Mouse (Mus musculus) liver, embryonic 16.5 days (tissue): ENCODE results near the gene Sfmbt1. TPM values are rescaled to one million over a fixed set of nuclear protein-coding genes. Genes with fewer than 3 reads are reported as not detected.

Source experiments
- ATAC-seq: fragments of 200-750 bp; cut with Nextera tagmentation; 2 replicates; pipeline ENCODE4 v1.8.0; 2017; ENCODE audit warnings: low read depth, mild to moderate bottlenecking, moderate number of reproducible peaks, moderate library complexity
- H3K27ac ChIP-seq: fragments of 300-500 bp; sonication (generic); 2 replicates; pipeline ENCODE4 v1.5.1; 2014; ENCODE audit warnings: mild to moderate bottlenecking, low read length
- H3K27me3 ChIP-seq: fragments of 300-500 bp; sonication (generic); 2 replicates; pipeline ENCODE4 v1.6.1; 2014; ENCODE audit warnings: low read depth, low read length, mixed read lengths; ENCODE audit not compliant: control insufficient read depth, insufficient read depth
- H3K36me3 ChIP-seq: fragments of 300-500 bp; sonication (generic); 2 replicates; pipeline ENCODE4 v1.6.1; 2014; ENCODE audit warnings: mild to moderate bottlenecking; ENCODE audit not compliant: control insufficient read depth, insufficient read depth
- H3K4me1 ChIP-seq: fragments of 300-500 bp; sonication (generic); 2 replicates; pipeline ENCODE4 v1.6.1; 2014; ENCODE audit warnings: low read depth, low read length, mixed read lengths; ENCODE audit not compliant: control insufficient read depth
- H3K4me2 ChIP-seq: fragments of 300-500 bp; sonication (generic); 2 replicates; pipeline ENCODE4 v1.6.1; 2014; ENCODE audit warnings: low read depth, low read length, mixed read lengths
- H3K4me3 ChIP-seq: fragments of 300-500 bp; sonication (generic); 2 replicates; pipeline ENCODE4 v1.5.1; 2014; ENCODE audit warnings: low read depth, mild to moderate bottlenecking, low read length
- H3K9ac ChIP-seq: fragments of 300-500 bp; sonication (generic); 2 replicates; pipeline ENCODE4 v1.6.1; 2014; ENCODE audit warnings: low read depth, low read length
- H3K9me3 ChIP-seq: fragments of 300-500 bp; sonication (generic); replicated peaks from 2 replicates; pipeline ENCODE4 v1.6.1; 2016; ENCODE audit warnings: low read length; ENCODE audit not compliant: control insufficient read depth
- WGBS: fragments of 180-500 bp; shearing (Covaris S2); extraction: QIAGEN DNeasy Blood & Tissue Kit; methylation state at CpG from one replicate; pipeline ENCODE4 v1.1.7; 2014; ENCODE audit not compliant: insufficient replicate concordance; 5-methylcytosine and 5-hydroxymethylcytosine counted together
- polyA plus RNA-seq: library from polyadenylated mRNA; unstranded; fragments of >200 nt; fragmentation: Nextera tagmentation; extraction: Ambion mirVana; gene quantifications from 2 replicates; pipeline ENCODE4 v1.2.1, GENCODE M21; 2015

The Sfmbt1 gene
- 11.0 and 12.0 TPM in 2 replicates for polyA plus RNA-seq

- Histone ChIP-seq H3K4me3 (peak within 1 kb of the TSS; percentile 95), H3K27ac (peak within 1 kb of the TSS; percentile 89), H3K9me3 (no peaks in the 10 kb centered on the region), H3K36me3 (no peaks in the 10 kb centered on the region), H3K27me3 (peaks cover 10% of the 10 kb centered on the region), H3K9ac (peak within 1 kb of the TSS; percentile 90), H3K4me1 (peaks cover 13% of the 10 kb centered on the region), H3K4me2 (peak within 1 kb of the TSS; percentile 99)
- peak; percentile 37 for ATAC-seq
- 3% methylated on average over 82 of the region's 87 CpGs for WGBS
Measured at GRCm38 (mm10) chr14:30714799-30715617, at the start of gene Sfmbt1. Gene Sfmbt1, plus strand, starts transcription at chr14:30714849.

DNA sequence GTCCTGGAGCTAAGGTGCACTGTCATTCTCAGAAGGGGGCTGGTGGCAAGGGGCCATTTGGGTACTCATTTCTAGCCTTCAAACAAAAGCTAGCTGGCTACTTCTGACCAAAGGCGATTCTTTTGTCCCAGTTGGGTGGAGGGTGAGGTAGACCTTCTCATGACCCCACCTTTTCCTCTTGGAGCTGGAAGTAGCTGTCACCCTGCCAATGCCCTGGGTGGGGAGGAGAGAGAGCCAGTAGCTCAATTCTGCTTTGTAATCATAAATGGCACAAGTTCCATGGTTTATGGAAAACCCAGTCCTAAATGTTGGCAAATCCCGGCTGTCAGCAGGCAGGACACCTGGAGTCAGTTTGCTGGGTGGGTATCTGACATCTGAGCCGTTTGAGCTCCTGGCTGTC, 48.6 kb upstream of the Sfmbt1 start:
- Histone ChIP-seq H3K9ac (no peak overlapping the region), H3K27me3 (no peaks in the 10 kb centered on the region), H3K36me3 (peaks cover 11% of the 10 kb centered on the region), H3K4me2 (no peak overlapping the region), H3K9me3 (no peaks in the 10 kb centered on the region), H3K4me1 (no peaks in the 10 kb centered on the region), H3K27ac (no peak overlapping the region), H3K4me3 (no peak overlapping the region)
- no peak for ATAC-seq
- 73% methylated on average over 3 of the region's 3 CpGs for WGBS

DNA sequence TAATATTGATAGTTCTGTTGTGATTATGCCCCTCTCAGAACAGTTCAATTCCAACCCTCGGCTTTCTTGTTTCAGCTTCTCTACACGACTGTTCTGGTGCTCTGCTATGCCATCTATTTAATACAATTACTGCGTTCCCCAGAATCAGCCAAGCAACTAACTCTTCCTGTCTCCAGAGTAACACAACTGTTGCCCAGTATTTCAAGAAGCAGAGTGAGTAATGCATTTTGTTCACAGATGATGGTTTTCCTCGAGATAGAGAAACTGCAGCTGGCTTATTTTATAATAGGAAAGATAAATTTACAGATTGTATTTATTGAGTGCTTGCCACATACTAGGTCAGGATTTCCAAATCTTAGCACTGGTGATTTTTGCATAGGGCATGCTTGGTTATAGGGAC, 48.0 kb upstream of the Sfmbt1 start:
- Histone ChIP-seq H3K4me1 (no peaks in the 10 kb centered on the region), H3K4me2 (no peak overlapping the region), H3K36me3 (peaks cover 11% of the 10 kb centered on the region; the same call in 1 of the 2 replicates), H3K9ac (no peak overlapping the region), H3K27me3 (no peaks in the 10 kb centered on the region), H3K9me3 (no peaks in the 10 kb centered on the region), H3K27ac (no peak overlapping the region), H3K4me3 (no peak overlapping the region)
- no peak for ATAC-seq
- WGBS = 73% methylated on average over 4 of the region's 4 CpGs

GRCm38 (mm10) chr14:30670161-30670560, 44.5 kb upstream of the Sfmbt1 start:
- no peaks in the 10 kb centered on the region for H3K27me3 ChIP-seq
- WGBS = 76% methylated on average over 6 of the region's 6 CpGs
- no peak overlapping the region for H3K27ac ChIP-seq
- no peak for ATAC-seq
- no peak overlapping the region for H3K4me2 ChIP-seq
- H3K4me3 ChIP-seq = no peak overlapping the region
- peaks cover 5% of the 10 kb centered on the region; the same call in 1 of the 2 replicates for H3K4me1 ChIP-seq
- H3K9ac ChIP-seq = no peak overlapping the region
- H3K36me3 ChIP-seq = 0 out of 2 replicates have a peak, but pooled peaks cover 5% of the 10 kb centered on the region
- no peaks in the 10 kb centered on the region for H3K9me3 ChIP-seq

DNA sequence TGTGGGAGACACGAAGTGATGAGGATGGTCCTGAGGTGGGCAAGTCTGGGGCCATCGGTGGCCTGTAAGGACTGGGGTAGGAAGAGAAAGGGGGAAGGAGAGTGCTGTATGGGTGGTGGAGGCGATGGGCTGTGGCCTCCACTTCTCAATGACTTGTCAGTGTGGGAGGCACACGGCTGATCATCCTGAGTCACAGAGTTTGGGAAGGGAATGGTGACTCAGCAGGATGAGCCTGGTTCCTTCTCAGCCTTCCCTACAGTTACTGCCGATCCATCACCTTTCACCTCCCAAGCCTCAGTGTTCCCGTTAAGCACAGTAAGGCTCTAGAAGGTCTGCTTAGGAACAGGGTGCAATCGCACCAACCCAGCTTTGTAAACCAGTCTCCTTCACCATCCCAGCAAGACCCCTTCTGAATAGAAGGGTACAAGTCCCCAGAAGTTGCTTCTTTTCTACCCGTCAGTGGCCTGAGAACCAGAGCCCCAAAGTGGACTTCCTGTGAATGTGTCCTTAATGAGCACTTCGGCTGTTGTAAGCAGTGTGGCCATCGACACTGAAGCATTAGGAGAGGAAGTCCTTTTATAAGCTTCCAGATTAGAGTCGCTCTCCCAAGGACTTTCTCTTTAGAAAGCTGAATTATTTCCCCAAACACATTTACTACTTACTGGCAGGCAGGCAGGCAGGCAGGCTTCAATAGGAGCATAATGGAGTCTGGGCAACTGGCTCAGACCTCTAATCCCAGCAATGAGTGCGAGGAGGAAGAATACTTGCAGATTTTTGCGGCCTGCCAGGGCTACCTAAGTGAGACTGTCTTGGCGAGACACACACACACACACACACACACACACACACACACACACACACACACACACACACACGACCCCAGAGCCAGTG, 43.3 kb upstream of the Sfmbt1 start:
- Histone ChIP-seq H3K27me3 (no peaks in the 10 kb centered on the region), H3K9ac (no peak overlapping the region), H3K27ac (0 out of 2 replicates have a peak overlapping the region, but pooled peaks have one; percentile 7), H3K9me3 (no peaks in the 10 kb centered on the region), H3K36me3 (0 out of 2 replicates have a peak, but pooled peaks cover 5% of the 10 kb centered on the region), H3K4me1 (peaks cover 5% of the 10 kb centered on the region; the same call in 1 of the 2 replicates), H3K4me2 (no peak overlapping the region), H3K4me3 (no peak overlapping the region)
- ATAC-seq = 0 out of 2 replicates have a peak, but pooled peaks have one; percentile 19
- WGBS = 61% methylated on average over 15 of the region's 15 CpGs

DNA sequence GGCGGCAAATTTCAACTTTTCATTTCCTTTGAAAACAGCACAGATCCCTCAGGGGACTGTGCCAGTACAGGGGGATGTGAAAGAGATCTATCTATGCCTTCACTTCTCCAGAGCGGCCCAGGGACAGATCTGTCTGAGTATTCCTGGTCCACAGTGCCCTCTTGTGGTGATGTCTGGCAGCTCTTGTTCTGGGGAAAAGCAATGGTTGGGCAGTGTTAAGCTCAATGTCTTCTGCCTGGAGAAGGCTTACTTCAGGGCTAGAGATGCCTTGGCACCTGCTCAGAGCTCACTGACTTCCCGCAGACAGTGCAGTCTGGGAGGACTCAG, 42.7 kb upstream of the Sfmbt1 start:
- WGBS = 9% methylated on average over 3 of the region's 3 CpGs
- no peak overlapping the region for H3K27ac ChIP-seq

DNA sequence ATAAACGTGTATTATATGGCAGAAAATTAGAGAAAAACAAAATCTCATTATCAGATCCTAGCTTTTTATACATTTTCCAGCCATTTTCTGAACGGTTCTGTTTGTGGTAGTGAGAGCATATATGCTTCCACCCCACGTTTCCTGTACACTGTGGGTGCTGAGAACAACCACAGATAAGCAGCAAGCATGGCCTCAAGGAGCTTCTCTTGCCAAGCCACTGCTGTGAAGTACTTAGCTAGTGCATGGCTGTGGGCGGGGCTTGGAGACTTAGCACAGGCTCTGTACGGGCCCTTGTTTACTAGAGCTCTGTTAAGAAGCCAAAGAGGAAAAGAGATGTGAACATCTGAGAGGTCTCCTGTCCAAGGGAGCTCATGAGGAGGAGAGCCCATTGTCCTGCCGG, 39.7 kb upstream of the Sfmbt1 start:
- no peaks in the 10 kb centered on the region for H3K27me3 ChIP-seq
- H3K36me3 ChIP-seq = peaks cover 2% of the 10 kb centered on the region; the same call in 1 of the 2 replicates
- H3K9me3 ChIP-seq = no peaks in the 10 kb centered on the region
- no peak overlapping the region for H3K4me2 ChIP-seq
- ATAC-seq = peak; percentile 80
- H3K27ac ChIP-seq = 0 out of 2 replicates have a peak overlapping the region, but pooled peaks have one; percentile 19
- H3K4me1 ChIP-seq = peaks cover 5% of the 10 kb centered on the region; the same call in 1 of the 2 replicates
- H3K4me3 ChIP-seq = no peak overlapping the region
- H3K9ac ChIP-seq = no peak overlapping the region
- 25% methylated on average over 6 of the region's 6 CpGs for WGBS

More for the DNA sequence above, 42.7 kb upstream of the Sfmbt1 start:
- no peak overlapping the region for H3K9ac ChIP-seq
- H3K36me3 ChIP-seq = 0 out of 2 replicates have a peak, but pooled peaks cover 5% of the 10 kb centered on the region
- H3K9me3 ChIP-seq = no peaks in the 10 kb centered on the region
- ATAC-seq = peak; percentile 68
- no peak overlapping the region for H3K4me3 ChIP-seq
- H3K4me2 ChIP-seq = no peak overlapping the region
- H3K27me3 ChIP-seq = no peaks in the 10 kb centered on the region
- H3K4me1 ChIP-seq = peaks cover 5% of the 10 kb centered on the region; the same call in 1 of the 2 replicates

DNA sequence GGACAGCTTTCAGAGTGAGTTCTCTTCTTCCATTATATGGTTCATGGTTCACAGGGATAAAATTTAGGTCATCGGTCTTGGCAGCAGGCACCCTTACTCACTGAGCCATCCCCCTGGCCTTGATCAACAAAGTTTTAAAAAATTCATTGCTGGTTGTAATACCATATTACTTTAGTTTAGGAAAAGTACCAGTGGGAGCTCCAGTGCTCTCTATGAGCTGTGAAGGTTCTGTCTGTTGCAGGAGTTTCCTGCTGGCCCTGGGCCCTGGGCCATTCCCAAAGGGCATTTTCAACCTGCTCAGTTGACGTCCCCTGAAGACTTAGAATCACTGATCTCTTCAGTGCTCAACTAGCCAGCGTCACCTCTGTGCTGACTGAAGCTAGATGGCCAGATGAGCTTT, 32.5 kb upstream of the Sfmbt1 start:
- no peaks in the 10 kb centered on the region for H3K27me3 ChIP-seq
- H3K9ac ChIP-seq = no peak overlapping the region
- no peak for ATAC-seq
- H3K4me3 ChIP-seq = no peak overlapping the region
- no peak overlapping the region for H3K27ac ChIP-seq
- peaks cover 6% of the 10 kb centered on the region for H3K36me3 ChIP-seq
- no peaks in the 10 kb centered on the region for H3K9me3 ChIP-seq
- 84% methylated on average over 3 of the region's 3 CpGs for WGBS
- no peak overlapping the region for H3K4me2 ChIP-seq
- no peaks in the 10 kb centered on the region for H3K4me1 ChIP-seq
